Mouse (Mus musculus) layer of hippocampus, adult 9-11 months (tissue): ENCODE results near the gene Dnajc2.
"Not testable (repeated sequence)": the region's sequence is repeated elsewhere in the genome, so short reads cannot be mapped to it uniquely, and the experiment has no call there.

Source experiments
- DNase-seq: peaks from one replicate; pipeline ENCODE4 v3.0.0; 2022

Gene Dnajc2

DNA sequence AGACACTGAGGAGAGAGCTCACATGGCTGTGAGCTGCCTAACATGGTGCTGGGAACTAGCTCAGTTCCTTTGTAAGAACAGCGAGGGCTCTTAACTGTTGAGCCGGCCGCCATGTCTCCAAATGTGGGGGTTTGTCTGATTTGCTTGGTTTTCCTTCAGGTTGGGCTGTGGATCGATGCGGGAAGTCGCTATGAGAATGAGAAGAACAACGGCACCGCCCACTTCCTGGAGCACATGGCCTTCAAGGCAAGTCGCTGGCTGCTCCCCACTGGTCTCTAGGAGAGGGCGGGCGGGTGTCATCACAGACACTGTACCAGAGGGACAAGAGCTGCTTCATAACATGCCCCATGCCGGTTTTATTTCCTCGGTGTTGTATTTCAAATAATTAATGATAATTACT, 45.2 kb downstream of the Dnajc2 start:
- DNase-seq, result no peak

DNA sequence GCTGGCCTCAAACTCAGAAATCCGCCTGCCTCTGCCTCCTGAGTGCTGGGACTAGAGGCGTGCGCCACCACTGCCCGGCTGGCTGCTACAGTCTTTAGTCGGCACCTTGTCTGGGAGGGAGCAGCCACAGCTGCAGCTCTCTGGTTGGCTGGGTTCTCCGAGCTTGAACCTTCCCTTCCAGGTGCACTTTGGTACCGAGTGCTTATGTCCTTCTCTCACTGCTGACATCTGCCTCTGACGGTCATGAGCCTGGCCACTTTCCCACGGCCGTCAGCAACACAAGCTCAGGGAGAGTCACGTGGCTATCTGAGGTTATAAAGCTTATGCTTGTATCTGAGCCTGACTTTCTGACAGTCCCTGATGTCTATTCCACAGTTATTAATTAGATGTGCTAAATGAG, 45.9 kb downstream of the Dnajc2 start:
- no peak for DNase-seq

DNA sequence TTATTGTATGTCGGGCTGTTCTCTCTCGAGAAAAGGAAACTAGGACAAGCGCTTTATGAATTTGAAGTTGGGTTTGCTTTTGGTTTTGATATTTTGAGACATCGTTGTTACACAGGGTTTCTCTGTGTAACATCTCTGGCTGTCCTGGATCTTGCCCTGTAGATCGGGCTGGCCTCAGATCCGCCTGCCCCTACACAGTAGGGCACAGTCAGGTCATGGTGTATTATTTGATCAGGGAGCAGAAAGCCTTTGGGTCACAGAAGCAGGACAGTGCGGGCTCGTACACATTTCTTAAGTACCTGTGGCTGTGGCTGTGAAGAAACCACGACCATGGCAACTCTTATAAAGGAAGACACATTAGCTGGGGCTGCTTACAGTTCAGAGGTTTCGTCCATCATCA, 47.4 kb downstream of the Dnajc2 start:
- no peak for DNase-seq

GRCm38 (mm10) chr5:21736956-21737585, 48.0 kb downstream of the Dnajc2 start, which contains the start of gene Pmpcb:
TSS of gene Pmpcb (plus strand) at chr5:21737141.
- peak; percentile 89 for DNase-seq

DNA sequence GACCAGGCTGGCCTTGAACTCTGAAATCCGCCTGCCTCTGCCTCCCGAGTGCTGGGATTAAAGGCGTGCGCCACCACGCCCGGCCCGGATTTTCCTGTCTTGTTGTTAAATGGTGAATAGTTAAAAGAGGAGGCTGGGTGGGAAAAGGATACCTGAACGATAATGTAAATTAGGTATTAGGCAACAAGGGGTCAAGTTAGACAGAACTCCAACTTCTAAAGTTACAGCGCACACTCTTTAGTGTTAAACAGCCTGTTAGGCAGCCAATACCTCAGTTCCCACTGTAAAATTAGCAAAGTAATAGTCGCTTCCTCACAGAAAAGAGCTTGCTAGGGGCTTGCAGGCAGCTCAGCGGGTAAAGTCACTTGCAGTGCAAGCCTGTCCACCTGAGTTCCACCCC, 49.0 kb downstream of the Dnajc2 start:
- no peak for DNase-seq

GRCm38 (mm10) chr5:21735584-21735983, 49.5 kb downstream of the Dnajc2 start:
- DNase-seq, result peak; percentile 75

DNA sequence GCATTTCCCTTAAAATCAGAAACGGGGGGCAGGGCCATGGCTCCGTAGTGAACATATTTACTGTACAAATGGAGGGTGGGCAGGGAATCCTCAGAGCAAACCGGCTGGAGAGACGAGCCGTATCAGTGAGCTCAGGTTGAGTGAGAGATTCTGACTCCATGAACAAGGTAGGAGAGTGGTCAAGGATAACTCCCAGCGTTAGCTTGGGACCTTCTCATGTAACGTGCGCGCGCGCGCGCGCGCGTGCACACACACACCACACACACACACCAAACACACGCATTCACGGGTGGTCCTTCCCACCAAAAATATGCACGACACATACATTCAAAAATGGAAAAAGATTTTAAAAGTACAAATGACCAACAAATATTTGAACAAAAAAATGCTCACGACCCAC, 50.0 kb downstream of the Dnajc2 start:
- DNase-seq, result no peak

- peak; percentile 92 for DNase-seq
Observed at GRCm38 (mm10) chr5:21732930-21733329, 52.1 kb downstream of the Dnajc2 start.

DNA sequence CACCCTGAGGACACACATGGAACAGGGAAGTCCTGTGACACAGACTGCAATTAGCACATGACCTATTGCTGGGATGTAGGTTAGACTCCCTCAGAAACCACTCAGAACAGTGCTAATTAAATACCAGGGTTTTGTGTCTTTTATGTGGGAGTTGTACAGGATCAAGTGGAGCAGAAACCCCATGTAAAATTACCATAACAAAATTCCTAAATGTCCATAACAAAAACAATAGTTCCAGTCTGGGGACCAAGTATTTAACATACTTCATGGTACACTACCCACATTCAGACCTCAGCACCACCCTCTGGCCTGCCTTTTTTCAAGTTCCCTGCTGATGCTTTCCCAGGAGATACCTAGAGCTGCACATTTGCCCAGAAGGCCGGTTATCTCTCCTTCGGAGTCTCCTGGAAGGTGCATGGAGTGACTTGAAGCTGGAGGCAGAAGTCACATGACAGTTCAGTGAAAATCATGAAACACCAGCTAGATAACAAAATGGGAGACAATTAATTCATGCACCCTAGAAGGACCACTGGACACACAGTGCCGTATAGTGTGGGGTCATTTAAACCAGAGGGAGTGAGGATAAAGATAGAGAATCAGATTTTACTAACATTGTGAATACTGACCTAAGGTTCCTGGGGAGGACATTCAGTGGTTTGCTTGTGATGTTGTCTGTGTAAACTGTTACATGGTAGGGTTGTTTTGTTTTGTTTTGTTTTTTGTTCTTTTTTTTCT, 52.7 kb downstream of the Dnajc2 start:
- no peak for DNase-seq

GRCm38 (mm10) chr5:21729107-21729506, 55.9 kb downstream of the Dnajc2 start:
- DNase-seq, result no peak

GRCm38 (mm10) chr5:21724872-21725271, 60.2 kb downstream of the Dnajc2 start:
- no peak for DNase-seq

GRCm38 (mm10) chr5:21724427-21724826, 60.6 kb downstream of the Dnajc2 start:
- no peak for DNase-seq

DNA sequence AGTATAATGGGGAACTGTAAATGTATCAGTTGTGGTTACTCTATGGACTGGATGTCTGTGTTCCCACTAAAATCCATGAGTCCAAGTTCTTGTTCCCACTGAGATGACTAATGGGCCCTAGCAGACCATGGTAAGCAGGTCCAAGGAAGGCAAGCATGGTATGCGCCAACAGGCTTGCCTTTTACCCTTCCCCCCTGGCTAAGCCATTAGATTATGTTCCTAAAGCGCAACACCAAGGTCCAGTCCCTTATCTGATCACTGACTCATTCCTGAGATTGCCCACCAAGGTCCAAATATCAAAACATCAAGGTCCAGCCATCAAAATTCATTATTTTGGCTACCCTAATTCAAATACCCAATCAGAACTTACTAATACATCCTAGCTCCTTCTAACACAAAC, 65.8 kb downstream of the Dnajc2 start:
- no peak for DNase-seq

DNA sequence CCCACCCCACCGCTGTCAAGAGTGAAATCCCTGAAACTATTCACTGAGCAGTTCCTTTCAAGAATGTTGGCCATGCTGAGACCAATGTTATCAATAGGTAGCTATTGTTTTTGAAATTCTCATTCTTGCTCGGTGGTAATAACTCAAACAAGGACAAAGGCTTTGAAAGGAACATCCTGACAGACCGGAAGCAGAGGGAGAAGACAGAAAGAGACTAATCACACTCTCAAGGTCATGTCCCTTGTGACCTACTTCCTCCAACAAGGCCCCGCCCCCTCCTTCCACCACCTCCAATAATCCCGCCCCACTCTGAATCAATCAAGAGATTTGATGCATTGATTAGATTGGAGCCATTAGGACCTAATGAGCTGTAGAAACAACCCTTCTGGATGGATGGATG, 66.5 kb downstream of the Dnajc2 start:
- no peak for DNase-seq

GRCm38 (mm10) chr5:21717165-21717715, 67.8 kb downstream of the Dnajc2 start:
- no peak for DNase-seq

GRCm38 (mm10) chr5:21714447-21714846, 70.6 kb downstream of the Dnajc2 start:
- DNase-seq, result no peak

DNA sequence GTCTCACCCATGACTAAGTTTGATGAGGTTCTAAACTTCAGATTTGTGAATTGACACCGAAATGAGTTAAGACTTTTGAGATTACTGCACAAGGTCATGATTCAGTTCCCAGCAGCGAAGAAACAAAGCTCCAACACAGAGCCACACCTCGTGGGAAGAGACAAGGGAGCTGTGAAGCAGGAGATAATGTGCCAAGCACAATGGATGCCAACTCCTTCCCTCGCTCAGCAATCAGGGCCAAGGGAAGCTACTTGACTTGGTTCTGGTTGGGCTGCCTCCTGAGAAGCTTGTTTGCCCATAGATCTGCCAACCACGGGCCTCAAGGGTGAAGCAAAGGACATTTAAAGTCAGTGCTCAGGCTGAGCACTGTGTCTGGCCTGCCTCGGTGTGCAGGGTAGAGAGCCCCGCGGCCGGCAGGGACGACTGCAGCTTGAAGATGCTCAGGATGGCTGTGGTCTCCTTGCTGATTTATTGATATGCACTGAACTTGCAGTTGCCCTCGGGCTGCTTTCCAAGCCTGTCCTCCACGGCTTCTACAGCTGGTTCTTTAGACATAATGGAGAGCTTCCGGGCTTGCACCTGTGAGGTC, 72.8 kb downstream of the Dnajc2 start:
- DNase-seq, result no peak

- not testable (repeated sequence) for DNase-seq
Observed at GRCm38 (mm10) chr5:21708011-21708410, 77.0 kb downstream of the Dnajc2 start.
